ENCODE assay signal across 1 mouse cellular context in the genomic region with DNA sequence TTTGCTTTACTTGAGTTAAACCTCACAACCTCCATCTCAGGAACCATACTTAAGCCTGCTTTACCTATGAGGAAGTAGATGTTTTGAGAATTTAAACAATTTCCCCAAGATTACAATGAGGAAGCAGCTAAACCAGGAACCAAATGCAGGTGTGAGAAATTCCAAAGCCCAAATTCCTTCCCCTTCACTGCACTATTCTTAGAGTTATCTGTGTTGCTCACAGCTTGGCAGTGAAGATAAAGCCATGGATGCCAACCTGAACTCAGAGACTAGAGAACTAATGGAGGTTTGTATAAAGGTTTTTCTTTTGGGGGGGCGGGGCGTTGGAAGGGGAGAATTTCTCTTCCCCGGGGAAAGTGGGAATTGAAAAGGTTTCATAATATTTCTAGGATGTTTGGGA.
TF ChIP-seq lines count a peak whose summit lies in the region.

No protein-coding gene starts in this region.

TF ChIP-seq in MEL, 35 proteins besides CTCF, POLR2A, EP300 and RAD21:
- TF ChIP-seq E2F4 (IDR thresholded peaks at IDR 0.05; ENCODE audit: borderline replicate concordance, low read depth, low read length) (no peak), RCOR1 (IDR thresholded peaks at IDR 0.05; ENCODE audit: low read depth, low read length) (peak; percentile 32; the same call in 1 of the 2 replicates), BHLHE40 (IDR thresholded peaks at IDR 0.05; ENCODE audit: borderline replicate concordance, low read depth, low read length) (no peak), TBP (IDR thresholded peaks at IDR 0.05; ENCODE audit: low read depth, low read length) (no peak), ETS1 (IDR thresholded peaks at IDR 0.05; ENCODE audit: low read depth, low read length) (no peak), MXI1 (IDR thresholded peaks at IDR 0.05; ENCODE audit: low read depth, low read length) (no peak), GATA1 (IDR thresholded peaks at IDR 0.05; ENCODE audit: low read depth, low read length) (peak; percentile 60), ZNF384 (IDR thresholded peaks at IDR 0.05; ENCODE audit: low read depth, low read length) (no peak), KAT2A (conservative IDR thresholded peaks at IDR 0.05; ENCODE audit: low read depth, low read length) (no peak), USF1 (IDR thresholded peaks at IDR 0.05; ENCODE audit: low read depth, low read length) (no peak), USF2 (IDR thresholded peaks at IDR 0.05; ENCODE audit: borderline replicate concordance in 1 of 2, insufficient read depth in 1 of 2, low read depth in 1 of 2, low read length in 2 of 2) (no peak), POLR2AphosphoS2 (IDR thresholded peaks at IDR 0.05; ENCODE audit: low read length) (no peak), CHD2 (IDR thresholded peaks at IDR 0.05; ENCODE audit: low read length) (no peak), TCF12 (IDR thresholded peaks at IDR 0.05; ENCODE audit: low read depth, low read length) (peak; percentile 59; the same call in 1 of the 2 replicates), NELFE (IDR thresholded peaks at IDR 0.05; ENCODE audit: low read depth, low read length) (no peak), MEF2A (IDR thresholded peaks at IDR 0.05; ENCODE audit: extremely low read depth, insufficient replicate concordance, low read depth, low read length, poor library complexity, severe bottlenecking) (0 out of 2 replicates have a peak, but pooled peaks have one; percentile 22), ZMIZ1 (IDR thresholded peaks at IDR 0.05; ENCODE audit: low read depth, low read length) (no peak), SIN3A (IDR thresholded peaks at IDR 0.05; ENCODE audit: low read length) (no peak), GABPA (IDR thresholded peaks at IDR 0.05; ENCODE audit: low read depth, low read length) (no peak), HCFC1 (IDR thresholded peaks at IDR 0.05; ENCODE audit: low read depth, low read length) (no peak), MAZ (IDR thresholded peaks at IDR 0.05; ENCODE audit: low read depth, low read length) (no peak), POLR2AphosphoS5 (IDR thresholded peaks at IDR 0.05; ENCODE audit: borderline replicate concordance, low read depth, low read length) (no peak), CHD1 (IDR thresholded peaks at IDR 0.05; ENCODE audit: low read depth, low read length) (no peak), MAFK (IDR thresholded peaks at IDR 0.05; ENCODE audit: borderline replicate concordance, low read depth, low read length) (no peak), MYB (IDR thresholded peaks at IDR 0.05; ENCODE audit: low read depth, low read length) (no peak), ZC3H11A (IDR thresholded peaks at IDR 0.05; ENCODE audit: low read depth, low read length) (no peak), ELF1 (IDR thresholded peaks at IDR 0.05; ENCODE audit: low read depth, low read length) (no peak), TAL1 (IDR thresholded peaks at IDR 0.05; ENCODE audit: low read length) (0 out of 2 replicates have a peak, but pooled peaks have one; percentile 6), MYC (IDR thresholded peaks at IDR 0.05; ENCODE audit: low read depth, low read length) (no peak), NRF1 (IDR thresholded peaks at IDR 0.05; ENCODE audit: insufficient read depth, low read depth, low read length, poor library complexity, severe bottlenecking) (no peak), SMC3 (IDR thresholded peaks at IDR 0.05; ENCODE audit: low read depth, low read length) (no peak), MAX (IDR thresholded peaks at IDR 0.05; ENCODE audit: low read length) (no peak), ZKSCAN1 (IDR thresholded peaks at IDR 0.05; ENCODE audit: low read depth, low read length) (no peak), JUND (IDR thresholded peaks at IDR 0.05; ENCODE audit: low read depth, low read length) (no peak), UBTF (IDR thresholded peaks at IDR 0.05; ENCODE audit: borderline replicate concordance, insufficient read depth, low read depth, low read length) (no peak)
